Mouse (Mus musculus) embryo, embryonic 10 days (tissue): Measurements from ENCODE around the gene Gm49510.
A peak's percentile ranks its signal among the peaks of the same experiment; 100 is the strongest.

Experiments used
- DNase-seq: peaks from one replicate; pipeline ENCODE4 v3.0.0-alpha.2; 2015; ENCODE audit warnings: low spot score

The Gm49510 gene

DNA sequence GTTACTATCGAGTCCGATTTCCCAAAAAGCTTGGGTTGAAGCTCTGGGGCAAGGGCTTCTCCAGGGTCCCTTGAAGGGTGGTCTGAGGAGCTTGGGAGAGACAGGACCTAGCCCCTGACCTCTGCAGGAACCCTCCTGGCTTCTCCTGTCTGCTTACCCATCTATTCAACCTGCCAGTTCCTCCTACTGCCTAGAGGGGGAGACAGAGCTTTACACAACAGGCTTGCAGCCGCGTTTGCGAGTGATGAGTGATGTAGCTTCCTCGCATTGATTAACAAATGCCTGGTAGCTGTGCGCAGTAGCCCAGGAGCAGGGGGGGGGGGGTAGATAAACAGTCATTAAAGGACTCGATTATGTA lies 16.2 kb downstream of the Gm49510 start:
- peak; percentile 93 for DNase-seq

GRCm38 (mm10) chr15:78916052-78916826 lies 16.8 kb downstream of the Gm49510 start:
- no peak for DNase-seq

- DNase-seq = no peak
These were observed 18.7 kb downstream of the Gm49510 start for GRCm38 (mm10) chr15:78918126-78918525.

GRCm38 (mm10) chr15:78919914-78920313 lies 20.4 kb downstream of the Gm49510 start:
- DNase-seq = no peak

GRCm38 (mm10) chr15:78922700-78923099 lies 23.2 kb downstream of the Gm49510 start:
- DNase-seq = no peak

- no peak for DNase-seq
These were observed 24.1 kb downstream of the Gm49510 start for GRCm38 (mm10) chr15:78923585-78923984.

GRCm38 (mm10) chr15:78925129-78925528 lies 25.7 kb downstream of the Gm49510 start:
- peak; percentile 44 for DNase-seq

DNA sequence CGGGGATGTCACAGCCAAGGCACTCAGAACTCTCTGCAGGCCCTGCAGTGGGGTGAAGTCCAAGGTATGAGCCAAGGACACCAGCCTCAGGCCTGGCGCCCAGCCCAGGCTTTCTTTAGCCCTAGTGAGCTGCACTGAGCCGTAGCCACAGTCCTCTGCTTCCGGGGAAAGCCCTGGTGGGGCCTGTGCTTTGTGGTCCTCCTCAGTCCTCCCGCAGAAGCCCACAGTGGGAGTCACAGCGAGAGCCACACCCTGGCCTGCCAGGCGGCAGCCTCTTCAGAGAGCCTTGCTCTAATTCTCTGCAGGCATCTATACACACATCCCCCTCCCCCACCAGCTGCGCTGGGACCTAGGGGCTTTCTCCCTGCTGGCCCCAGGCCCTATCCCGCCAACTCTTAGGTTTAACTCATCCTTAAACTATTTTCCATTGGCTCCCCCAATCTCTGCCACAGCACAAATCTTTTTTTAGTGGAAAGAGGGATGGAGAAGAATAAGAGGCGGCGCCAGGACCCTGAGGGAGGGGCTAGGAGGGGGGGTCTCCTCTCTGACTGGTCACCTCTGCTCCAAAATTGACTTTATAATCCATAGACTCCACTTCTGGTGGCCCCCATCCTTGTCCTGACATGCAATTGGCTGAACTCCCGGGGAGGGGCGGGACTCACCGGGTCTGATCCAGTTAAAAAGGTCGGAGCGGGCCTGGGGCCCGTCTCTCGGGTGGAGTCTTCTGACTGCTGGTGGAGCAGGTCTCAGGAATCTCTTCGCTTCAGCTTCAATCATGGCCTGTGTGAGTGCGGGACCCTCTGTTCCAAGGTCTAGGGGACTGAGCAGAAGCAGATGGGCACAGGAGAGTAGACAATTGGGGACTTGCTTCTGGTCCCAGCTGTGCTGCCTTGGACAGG lies 26.8 kb downstream of the Gm49510 start, which contains the start of gene Lgals1:
Lgals1 (plus strand) TSS at position 705 of the 899 bp plus-strand sequence.
- peak; percentile 74 for DNase-seq

GRCm38 (mm10) chr15:78927021-78927787 lies 27.7 kb downstream of the Gm49510 start:
- DNase-seq = peak; percentile 25

DNA sequence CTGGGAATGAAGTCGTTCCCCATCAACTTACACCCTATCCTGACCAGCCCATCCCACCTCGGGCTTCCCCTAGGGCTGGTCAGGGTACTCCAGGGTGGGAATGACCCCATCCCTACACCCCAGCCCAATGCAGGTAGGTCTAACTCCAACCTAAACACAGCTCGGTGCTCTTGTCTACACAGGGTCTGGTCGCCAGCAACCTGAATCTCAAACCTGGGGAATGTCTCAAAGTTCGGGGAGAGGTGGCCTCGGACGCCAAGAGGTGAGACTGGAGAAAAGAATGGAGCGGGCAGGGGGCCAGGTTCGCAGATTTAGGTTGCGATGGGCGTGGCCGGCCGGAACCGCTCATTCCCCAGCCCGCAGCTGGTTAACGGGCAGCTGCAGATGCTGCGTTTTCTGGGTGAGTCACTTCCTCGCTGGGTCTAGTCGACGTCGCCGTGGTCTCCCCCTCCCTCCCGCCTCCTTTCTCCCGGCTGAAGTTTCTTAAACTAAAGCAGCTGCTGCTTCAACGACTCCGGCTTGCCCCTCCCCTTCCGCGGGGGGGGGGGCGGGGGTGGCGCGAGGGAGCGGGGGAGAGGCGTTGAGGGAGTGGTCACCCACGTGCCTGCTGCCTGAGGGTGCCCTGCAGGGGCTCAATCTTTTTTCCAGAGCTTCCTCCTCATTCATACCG lies 28.5 kb downstream of the Gm49510 start:
- DNase-seq = peak; percentile 81

- no peak for DNase-seq
These were observed 29.1 kb downstream of the Gm49510 start for GRCm38 (mm10) chr15:78928539-78928938.

- no peak for DNase-seq
These were observed 30.8 kb downstream of the Gm49510 start for GRCm38 (mm10) chr15:78930192-78930706.

DNA sequence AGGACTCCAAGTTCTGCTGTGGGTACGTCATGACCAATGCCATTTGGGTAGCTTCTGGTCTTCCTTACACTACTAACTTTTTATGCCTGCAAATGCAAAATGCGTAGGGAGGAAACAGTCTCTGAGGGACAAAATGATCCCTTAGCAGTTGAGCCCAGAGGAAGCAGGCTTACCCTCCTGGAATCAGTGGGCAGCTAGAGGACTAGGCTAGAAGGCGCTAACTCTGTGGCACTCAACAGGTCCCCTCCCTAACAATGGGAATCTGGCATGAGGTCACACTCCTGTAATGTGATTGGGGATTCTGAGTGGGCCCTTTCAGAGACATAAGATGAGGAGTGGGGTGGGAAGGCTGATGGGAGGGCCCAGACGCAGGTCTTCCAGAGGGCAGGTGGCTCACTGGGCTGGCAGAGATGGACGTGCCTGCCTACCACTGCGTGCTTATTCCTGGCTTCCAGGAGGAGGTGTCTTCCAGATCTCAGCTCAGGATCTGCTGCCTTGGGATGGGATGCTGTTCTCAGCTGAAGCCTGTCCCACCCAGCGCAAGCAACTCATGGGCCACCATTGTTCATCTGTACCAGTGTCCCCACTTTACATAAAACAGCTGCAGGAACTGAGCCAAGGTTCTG lies 31.4 kb downstream of the Gm49510 start:
- no peak for DNase-seq

GRCm38 (mm10) chr15:78931577-78931976 lies 32.1 kb downstream of the Gm49510 start:
- DNase-seq = peak; percentile 51

GRCm38 (mm10) chr15:78934784-78935320 lies 35.4 kb downstream of the Gm49510 start, which contains the start of gene Nol12:
TSS of gene Nol12 (plus strand) at chr15:78934933.
- peak; percentile 91 for DNase-seq

GRCm38 (mm10) chr15:78936403-78936802 lies 36.9 kb downstream of the Gm49510 start:
- DNase-seq = no peak

DNA sequence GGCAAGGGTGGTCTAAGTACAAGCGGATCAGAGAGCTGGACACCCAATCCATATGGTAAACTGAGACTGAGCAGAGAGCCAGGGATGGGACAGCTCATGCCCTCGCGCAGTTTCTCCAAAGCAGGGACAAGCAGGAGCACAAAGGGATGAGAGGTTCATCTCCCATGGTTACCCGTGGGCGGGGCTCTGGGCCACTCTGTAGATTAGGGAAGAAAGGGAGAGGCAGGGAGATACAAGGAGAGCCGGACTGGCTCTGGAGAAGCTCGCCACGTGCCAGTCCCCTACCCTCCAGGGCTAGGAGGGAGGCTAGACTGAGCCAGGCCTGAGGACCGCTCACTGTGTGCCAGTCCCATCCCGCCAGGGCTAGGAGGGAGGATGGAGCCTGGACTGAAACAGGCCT lies 37.8 kb downstream of the Gm49510 start:
- DNase-seq = no peak

- DNase-seq = no peak
These were observed 38.5 kb downstream of the Gm49510 start for GRCm38 (mm10) chr15:78937963-78938362.

DNA sequence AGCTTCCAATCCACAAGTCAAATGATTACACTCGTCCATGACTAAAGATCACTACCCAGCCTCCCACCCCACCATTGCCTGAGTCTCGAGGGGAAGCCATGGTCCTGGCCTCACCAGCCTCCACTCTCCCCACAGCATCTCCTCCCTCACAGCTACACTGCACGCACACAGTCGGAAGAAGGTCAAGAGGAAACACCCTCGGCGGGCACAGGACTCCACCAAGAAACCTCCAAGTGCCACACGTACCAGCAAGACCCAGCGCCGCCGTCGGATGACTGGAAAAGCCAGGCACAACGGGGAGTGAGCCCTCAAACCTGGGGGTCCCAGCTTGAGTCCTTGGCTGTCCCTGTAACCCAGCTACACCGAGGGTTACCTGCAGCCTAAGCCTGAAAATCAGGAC lies 40.9 kb downstream of the Gm49510 start:
- DNase-seq = no peak

- peak; percentile 83 for DNase-seq
These were observed 43.2 kb downstream of the Gm49510 start for GRCm38 (mm10) chr15:78942663-78943062.

- DNase-seq = no peak
These were observed 46.8 kb downstream of the Gm49510 start for GRCm38 (mm10) chr15:78946232-78946631.
